Mouse (Mus musculus) midbrain, embryonic 14.5 days (tissue): ENCODE data around the gene Bahcc1. TPM values are rescaled to one million over a fixed set of nuclear protein-coding genes. Genes with fewer than 3 reads are reported as not detected.

Source experiments
- ATAC-seq: fragments of 200-750 bp; cut with Nextera tagmentation; 2 replicates; pipeline ENCODE4 v1.8.0; 2017; ENCODE audit warnings: moderate number of reproducible peaks, moderate library complexity; ENCODE audit not compliant: low FRiP score, low TSS enrichment
- DNase-seq: peaks from one replicate; pipeline ENCODE4 v3.0.0-alpha.2; 2015
- H3K27ac ChIP-seq: fragments of 300-500 bp; sonication (generic); replicated peaks from 2 replicates; pipeline ENCODE4 v1.5.1; 2014; ENCODE audit warnings: mild to moderate bottlenecking, low read depth, low read length, moderate library complexity
- H3K27me3 ChIP-seq: fragments of 300-500 bp; sonication (generic); 2 replicates; pipeline ENCODE4 v1.6.1; 2014; ENCODE audit warnings: low read length, control low read depth, mixed read lengths; ENCODE audit not compliant: control insufficient read depth, insufficient read depth
- H3K36me3 ChIP-seq: fragments of 300-500 bp; sonication (generic); 2 replicates; pipeline ENCODE4 v1.6.1; 2014; ENCODE audit warnings: low read length, control low read depth; ENCODE audit not compliant: control insufficient read depth, insufficient read depth
- H3K4me1 ChIP-seq: fragments of 300-500 bp; sonication (generic); 2 replicates; pipeline ENCODE4 v1.6.1; 2014; ENCODE audit warnings: mild to moderate bottlenecking, antibody characterized with exemption, low read length, control low read depth; ENCODE audit not compliant: control insufficient read depth, insufficient read depth
- H3K4me2 ChIP-seq: fragments of 300-500 bp; sonication (generic); 2 replicates; pipeline ENCODE4 v1.6.1; 2014; ENCODE audit warnings: mild to moderate bottlenecking, low read length, moderate library complexity
- H3K4me3 ChIP-seq: fragments of 300-500 bp; sonication (generic); replicated peaks from 2 replicates; pipeline ENCODE4 v1.5.1; 2014; ENCODE audit warnings: low read depth, low read length
- H3K9ac ChIP-seq: fragments of 300-500 bp; sonication (generic); replicated peaks from 2 replicates; pipeline ENCODE4 v1.6.1; 2014; ENCODE audit warnings: mild to moderate bottlenecking, low read length, moderate library complexity
- H3K9me3 ChIP-seq: fragments of 300-500 bp; sonication (generic); 2 replicates; pipeline ENCODE4 v1.6.1; 2016; ENCODE audit warnings: low read length, control low read depth, mixed read lengths; ENCODE audit not compliant: control insufficient read depth
- WGBS: fragments of 180-500 bp; shearing (Covaris S2); extraction: QIAGEN DNeasy Blood & Tissue Kit; methylation state at CpG from one replicate; pipeline ENCODE4 v1.1.7; 2014; 5-methylcytosine and 5-hydroxymethylcytosine counted together
- polyA plus RNA-seq: library from polyadenylated mRNA; unstranded; fragments of >200 nt; fragmentation: Nextera tagmentation; extraction: Ambion mirVana; gene quantifications from 2 replicates; pipeline ENCODE4 v1.2.1, GENCODE M21; 2014

Gene Bahcc1
- polyA plus RNA-seq, 1 experiment from 2014 or later, result 25.9 TPM

GRCm38 (mm10) chr11:120225256-120226195 is 7.2 kb upstream of the Bahcc1 start:
- peaks cover 73% of the 10 kb centered on the region for H3K4me1 ChIP-seq
- H3K36me3 ChIP-seq, result no peaks in the 10 kb centered on the region
- H3K27ac ChIP-seq, result peak overlapping the region; percentile 70
- no peaks in the 10 kb centered on the region for H3K9me3 ChIP-seq
- DNase-seq (peak; percentile 76), ATAC-seq (no peak)
- WGBS, result 6% methylated on average over 36 of the region's 36 CpGs
- H3K4me2 ChIP-seq, result peak overlapping the region; percentile 50
- peak overlapping the region; percentile 21; the same call in 1 of the 2 replicates for H3K4me3 ChIP-seq
- no peaks in the 10 kb centered on the region for H3K27me3 ChIP-seq
- H3K9ac ChIP-seq, result peak overlapping the region; percentile 44

- Histone ChIP-seq H3K4me2 (peak overlapping the region; percentile 100), H3K27me3 (no peaks in the 10 kb centered on the region), H3K4me3 (0 out of 2 replicates have a peak overlapping the region, but pooled peaks have one; percentile 2), H3K4me1 (peaks cover 66% of the 10 kb centered on the region), H3K9ac (peak overlapping the region; percentile 99), H3K27ac (peak overlapping the region; percentile 70), H3K9me3 (no peaks in the 10 kb centered on the region), H3K36me3 (no peaks in the 10 kb centered on the region)
- WGBS, result 49% methylated on average over 12 of the region's 12 CpGs
- ATAC-seq, result no peak
- DNase-seq, result peak; percentile 34
These were observed 6.1 kb upstream of the Bahcc1 start for GRCm38 (mm10) chr11:120226421-120227280.

GRCm38 (mm10) chr11:120227571-120228051 is 5.1 kb upstream of the Bahcc1 start:
- ATAC-seq, result no peak
- Histone ChIP-seq H3K9ac (peak overlapping the region; percentile 99), H3K4me2 (peak overlapping the region; percentile 100), H3K4me1 (peaks cover 74% of the 10 kb centered on the region), H3K36me3 (no peaks in the 10 kb centered on the region), H3K27me3 (no peaks in the 10 kb centered on the region), H3K4me3 (peak overlapping the region; percentile 94), H3K27ac (peak overlapping the region; percentile 74; the same call in 1 of the 2 replicates), H3K9me3 (no peaks in the 10 kb centered on the region)
- DNase-seq, result peak; percentile 49
- WGBS, result 13% methylated on average over 8 of the region's 8 CpGs

GRCm38 (mm10) chr11:120228116-120228890 is 4.4 kb upstream of the Bahcc1 start:
- Histone ChIP-seq H3K4me3 (peak overlapping the region; percentile 94), H3K4me2 (peak overlapping the region; percentile 100), H3K9ac (peak overlapping the region; percentile 99), H3K9me3 (no peaks in the 10 kb centered on the region), H3K27ac (peak overlapping the region; percentile 74), H3K27me3 (no peaks in the 10 kb centered on the region), H3K4me1 (peaks cover 72% of the 10 kb centered on the region), H3K36me3 (no peaks in the 10 kb centered on the region)
- 27% methylated on average over 9 of the region's 9 CpGs for WGBS
- no peak for ATAC-seq
- no peak for DNase-seq

- Histone ChIP-seq H3K4me1 (peaks cover 66% of the 10 kb centered on the region), H3K27me3 (no peaks in the 10 kb centered on the region), H3K36me3 (no peaks in the 10 kb centered on the region), H3K9ac (peak overlapping the region; percentile 99), H3K4me2 (peak overlapping the region; percentile 100), H3K4me3 (peak overlapping the region; percentile 94), H3K9me3 (no peaks in the 10 kb centered on the region), H3K27ac (peak overlapping the region; percentile 74)
- peak; percentile 61 for DNase-seq
- ATAC-seq, result no peak
- 9% methylated on average over 7 of the region's 7 CpGs for WGBS
These were observed 3.8 kb upstream of the Bahcc1 start for GRCm38 (mm10) chr11:120228911-120229437.

GRCm38 (mm10) chr11:120229861-120230751 is 2.6 kb upstream of the Bahcc1 start:
- Histone ChIP-seq H3K36me3 (no peaks in the 10 kb centered on the region), H3K9ac (peak overlapping the region; percentile 99), H3K27ac (peak overlapping the region; percentile 99), H3K4me1 (peaks cover 54% of the 10 kb centered on the region), H3K27me3 (no peaks in the 10 kb centered on the region), H3K4me3 (peak overlapping the region; percentile 94), H3K4me2 (peak overlapping the region; percentile 100), H3K9me3 (no peaks in the 10 kb centered on the region)
- peak; percentile 82 for DNase-seq
- no peak for ATAC-seq
- under 1% methylated on average over 42 of the region's 42 CpGs for WGBS

GRCm38 (mm10) chr11:120230841-120231370 is 1.8 kb upstream of the Bahcc1 start:
- WGBS, result under 1% methylated on average over 57 of the region's 58 CpGs
- ATAC-seq (peak; percentile 7), DNase-seq (peak; percentile 72)
- Histone ChIP-seq H3K4me2 (peak overlapping the region; percentile 100), H3K4me1 (peaks cover 46% of the 10 kb centered on the region), H3K9me3 (no peaks in the 10 kb centered on the region), H3K9ac (peak overlapping the region; percentile 99), H3K36me3 (no peaks in the 10 kb centered on the region), H3K27me3 (no peaks in the 10 kb centered on the region), H3K4me3 (peak overlapping the region; percentile 94), H3K27ac (peak overlapping the region; percentile 99)
